Mouse (Mus musculus) testis, adult 2 months (tissue): ENCODE data around the gene Cox7b2.

Experiments used
- CTCF ChIP-seq: fragments of 200-500 bp; IDR thresholded peaks from 2 replicates; pipeline ENCODE4 v1.5.1; 2012; ENCODE audit warnings: low read depth, mild to moderate bottlenecking, inconsistent platforms, low read length, moderate library complexity; ENCODE audit not compliant: control insufficient read depth, insufficient read depth, insufficient replicate concordance
- POLR2A ChIP-seq: fragments of 200-500 bp; IDR thresholded peaks from 2 replicates; pipeline ENCODE4 v1.6.1; 2012; ENCODE audit warnings: low read depth, mild to moderate bottlenecking, inconsistent platforms, low read length, moderate library complexity; ENCODE audit not compliant: control insufficient read depth

- TF ChIP-seq CTCF: no peak
- TF ChIP-seq POLR2A: no peak
Measured at GRCm38 (mm10) chr5:71502058-71502678, 45.8 kb downstream of the Cox7b2 start.
